In genomic region chr2:8729306-8729705, GRCm38 (mm10) we compare ENCODE assay signal across 19 mouse cellular contexts.
A peak's percentile ranks its signal among the peaks of the same experiment; 100 is the strongest.
DNase-seq lines count a peak whose midpoint lies in the region; ATAC-seq and TF ChIP-seq lines count a peak whose summit lies in the region.
"Had no signal": no experiment of that assay in that cellular context is flagged by ENCODE, and none has a peak within 500 bp of the region (broad histone marks: within the 10 kb centered on the region; RNA-seq: fewer than 3 reads in every experiment).

No protein-coding gene starts in this region.

- POLR2A ChIA-PET in Patski (lab: Charles Lee) = no interaction called here

- TF ChIP-seq EP300 in stomach, postnatal 0 days (optimal IDR thresholded peaks at IDR 0.05) = no peak

- in situ Hi-C loops in Patski (cut with MboI; ENCODE audit: low pct_unique_long_range_greater_than_20kb) = no loop called here

- H3K4me1 ChIP-seq in kidney, adult 2 months (ENCODE audit: control insufficient read depth, insufficient read depth, low read length) = no peaks in the 10 kb centered on the region
- no peaks in the 10 kb centered on the region for H3K4me1 ChIP-seq in lung, adult 2 months (ENCODE audit: control insufficient read depth, insufficient read depth, low read length)
- H3K4me1 ChIP-seq in stomach, postnatal 0 days (replicated peaks; ENCODE audit: control insufficient read depth, insufficient read depth) = no peaks in the 10 kb centered on the region
- H3K4me1 ChIP-seq in forebrain, embryonic 14.5 days (ENCODE audit: control insufficient read depth, insufficient read depth, low read length) = no peaks in the 10 kb centered on the region
- no peaks in the 10 kb centered on the region for H3K4me1 ChIP-seq in midbrain, embryonic 15.5 days
- H3K4me1 ChIP-seq: embryonic facial prominence, embryonic 15.5 days; forebrain, embryonic 12.5 days; limb, embryonic 10.5 days had no signal

- TF ChIP-seq CTCF in kidney, adult 2 months (conservative IDR thresholded peaks at IDR 0.05; ENCODE audit: insufficient read depth, insufficient read length, low read depth, low read length) = no peak
- TF ChIP-seq CTCF in Patski (IDR thresholded peaks at IDR 0.05) = no peak
- TF ChIP-seq CTCF in lung, adult 2 months (IDR thresholded peaks at IDR 0.05; ENCODE audit: insufficient read depth, low read length) = no peak
- no peak for TF ChIP-seq CTCF in stomach, postnatal 0 days (IDR thresholded peaks at IDR 0.05; ENCODE audit: low read depth)

- peak; percentile 87 for ATAC-seq in Patski
- ATAC-seq in stomach, postnatal 0 days (ENCODE audit: low FRiP score, low TSS enrichment) = no peak
- ATAC-seq in forebrain, embryonic 14.5 days = no peak
- no peak for ATAC-seq in midbrain, embryonic 15.5 days (replicated peaks)

- no peak overlapping the region for H3K4me2 ChIP-seq in stomach, postnatal 0 days (replicated peaks; ENCODE audit: low read depth)
- no peak overlapping the region for H3K4me2 ChIP-seq in forebrain, embryonic 14.5 days (ENCODE audit: low read length)
- H3K4me2 ChIP-seq in midbrain, embryonic 15.5 days = no peak overlapping the region
- H3K4me2 ChIP-seq: embryonic facial prominence, embryonic 15.5 days; forebrain, embryonic 12.5 days; midbrain, embryonic 11.5 days had no signal

- CTCF ChIA-PET in Patski (lab: Charles Lee) = interaction anchor here (1.2 kb wide), 1 partner anchor 9 kb away, joined by 4 read pairs; no protein-coding TSS in a partner anchor

- no peak overlapping the region for H3K27ac ChIP-seq in kidney, adult 2 months (ENCODE audit: insufficient read depth, low read depth, low read length)
- no peak overlapping the region for H3K27ac ChIP-seq in stomach, postnatal 0 days (replicated peaks)
- H3K27ac ChIP-seq in forebrain, embryonic 14.5 days (ENCODE audit: low read depth, low read length) = no peak overlapping the region
- no peak overlapping the region for H3K27ac ChIP-seq in midbrain, embryonic 15.5 days
- H3K27ac ChIP-seq: embryonic facial prominence, embryonic 15.5 days; forebrain, embryonic 12.5 days; limb, embryonic 10.5 days; liver, embryonic 14.5 days had no signal

- H3K36me3 ChIP-seq in kidney, adult 2 months (ENCODE audit: control insufficient read depth, insufficient read depth, low read length) = no peaks in the 10 kb centered on the region
- H3K36me3 ChIP-seq in stomach, postnatal 0 days (ENCODE audit: control insufficient read depth, insufficient read depth, low read length) = no peaks in the 10 kb centered on the region
- H3K36me3 ChIP-seq in forebrain, embryonic 14.5 days (ENCODE audit: control insufficient read depth, insufficient read depth, low read length) = no peaks in the 10 kb centered on the region
- no peaks in the 10 kb centered on the region for H3K36me3 ChIP-seq in midbrain, embryonic 15.5 days (replicated peaks)
- H3K36me3 ChIP-seq: embryonic facial prominence, embryonic 15.5 days; forebrain, embryonic 12.5 days; limb, embryonic 10.5 days had no signal

- H3K27me3 ChIP-seq in kidney, adult 2 months (replicated peaks; ENCODE audit: control insufficient read depth, insufficient read depth, low read length) = no peaks in the 10 kb centered on the region
- no peaks in the 10 kb centered on the region for H3K27me3 ChIP-seq in Patski
- no peaks in the 10 kb centered on the region for H3K27me3 ChIP-seq in stomach, postnatal 0 days (ENCODE audit: control insufficient read depth, insufficient read depth, low read length)
- no peaks in the 10 kb centered on the region for H3K27me3 ChIP-seq in forebrain, embryonic 14.5 days (replicated peaks; ENCODE audit: control insufficient read depth, insufficient read depth, low read length)
- H3K27me3 ChIP-seq in midbrain, embryonic 15.5 days (replicated peaks) = no peaks in the 10 kb centered on the region
- H3K27me3 ChIP-seq: embryonic facial prominence, embryonic 15.5 days; forebrain, embryonic 12.5 days had no signal

- H3K9me3 ChIP-seq in stomach, postnatal 0 days (ENCODE audit: control insufficient read depth, low read length) = no peaks in the 10 kb centered on the region
- H3K9me3 ChIP-seq in forebrain, embryonic 14.5 days (replicated peaks; ENCODE audit: control insufficient read depth, low read length) = no peaks in the 10 kb centered on the region
- H3K9me3 ChIP-seq in midbrain, embryonic 15.5 days = no peaks in the 10 kb centered on the region
- H3K9me3 ChIP-seq: embryonic facial prominence, embryonic 15.5 days; forebrain, embryonic 12.5 days; limb, embryonic 10.5 days had no signal

- WGBS in kidney, adult 2 months = 69% methylated on average over 8 of the region's 8 CpGs
- 43% methylated on average over 8 of the region's 8 CpGs for WGBS in lung, adult 2 months
- 35% methylated on average over 8 of the region's 8 CpGs for WGBS in stomach, postnatal 0 days
- 75% methylated on average over 8 of the region's 8 CpGs for WGBS in forebrain, embryonic 14.5 days
- 82% methylated on average over 8 of the region's 8 CpGs for WGBS in midbrain, embryonic 15.5 days

- peak; percentile 8 for DNase-seq in kidney, adult 11 months
- no peak for DNase-seq in kidney, adult 2 months
- no peak for DNase-seq in Patski (ENCODE audit: low read depth, low spot score)
- peak; percentile 37 for DNase-seq in lung, adult 2 months
- peak; percentile 17 for DNase-seq in stomach, postnatal 0 days (ENCODE audit: low spot score)
- DNase-seq in embryo, embryonic 10.5 days (ENCODE audit: low spot score) = no peak
- no peak for DNase-seq in forebrain, embryonic 14.5 days (ENCODE audit: low spot score)
- DNase-seq: cerebellum, adult 11-12 months; gastrocnemius, postnatal 10 days; heart, postnatal 4 days; right cerebral cortex, postnatal 4 days; thymus, postnatal 14 days had no signal

- TF ChIP-seq POLR2A in kidney, adult 2 months (IDR thresholded peaks at IDR 0.05; ENCODE audit: low read depth, low read length) = no peak
- TF ChIP-seq POLR2A in lung, adult 2 months (IDR thresholded peaks at IDR 0.05; ENCODE audit: borderline replicate concordance, extremely low read depth, low read depth, low read length) = no peak

- no peak overlapping the region for H3K4me3 ChIP-seq in kidney, adult 2 months (ENCODE audit: insufficient read depth, low read depth, low read length)
- H3K4me3 ChIP-seq in lung, adult 2 months (replicated peaks; ENCODE audit: extremely low read depth, low read depth, low read length) = no peak overlapping the region
- H3K4me3 ChIP-seq in stomach, postnatal 0 days (ENCODE audit: low read depth, low read length) = no peak overlapping the region
- no peak overlapping the region for H3K4me3 ChIP-seq in forebrain, embryonic 14.5 days (ENCODE audit: low read depth, low read length)
- no peak overlapping the region for H3K4me3 ChIP-seq in midbrain, embryonic 15.5 days
- H3K4me3 ChIP-seq: embryonic facial prominence, embryonic 15.5 days; forebrain, embryonic 12.5 days; limb, embryonic 10.5 days; myocyte had no signal

- H3K9ac ChIP-seq in stomach, postnatal 0 days (ENCODE audit: low read length) = no peak overlapping the region
- no peak overlapping the region for H3K9ac ChIP-seq in forebrain, embryonic 14.5 days (ENCODE audit: low read length)
- no peak overlapping the region for H3K9ac ChIP-seq in midbrain, embryonic 15.5 days
- H3K9ac ChIP-seq: embryonic facial prominence, embryonic 15.5 days; forebrain, embryonic 12.5 days; liver, embryonic 14.5 days had no signal

Comparison
In these comparisons a context has a peak if more than half of its experiments do, and no peak if none do; other contexts are left out.
1. DNase-seq: peak in kidney, adult 11 months (single experiment), lung, adult 2 months (single experiment) and stomach, postnatal 0 days (single experiment); none in kidney, adult 2 months (single experiment), Patski (single experiment), embryo, embryonic 10.5 days (single experiment) and forebrain, embryonic 14.5 days (single experiment).